Mouse (Mus musculus) liver, embryonic 14.5 days (tissue): ENCODE measurements around the gene Gorab.

Experiments used
- CTCF ChIP-seq: IDR thresholded peaks from 2 replicates; pipeline ENCODE4 v1.5.1; 2016; ENCODE audit warnings: antibody characterized with exemption, low read depth, control low read depth
- EP300 ChIP-seq: IDR thresholded peaks from 2 replicates; pipeline ENCODE4 v1.6.1; 2016; ENCODE audit warnings: antibody characterized with exemption, low read depth

DNA sequence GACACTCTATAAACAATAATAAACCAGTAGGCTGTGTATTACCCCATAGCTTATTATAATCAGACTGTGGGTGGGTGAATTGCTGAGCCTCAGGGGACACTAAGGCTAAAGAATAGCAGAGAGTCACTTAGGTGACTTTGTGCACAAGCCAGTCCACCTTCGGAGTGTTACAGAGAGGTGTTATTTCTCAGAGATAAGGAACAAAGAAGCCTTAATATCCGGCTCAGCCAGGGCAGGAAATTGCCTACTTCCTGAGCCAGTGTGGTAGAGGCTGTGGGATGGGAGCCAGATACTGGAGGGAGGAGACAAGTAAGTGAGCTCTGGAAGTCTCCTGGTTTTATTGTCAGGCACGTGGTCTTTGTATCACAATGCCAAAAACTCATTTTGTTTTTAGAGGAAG is 40.4 kb upstream of the Gorab start:
- TF ChIP-seq EP300 (no peak), CTCF (no peak)
